Mouse (Mus musculus) embryonic facial prominence, embryonic 14.5 days (tissue): ENCODE data around the gene Calm5. TPM values are rescaled to one million over a fixed set of nuclear protein-coding genes. Genes with fewer than 3 reads are reported as not detected.
"Not testable (repeated sequence)": the region's sequence is repeated elsewhere in the genome, so short reads cannot be mapped to it uniquely, and the experiment has no call there.

ENCODE experiments used
- ATAC-seq: fragments of 200-750 bp; cut with Nextera tagmentation; 2 replicates; pipeline ENCODE4 v1.8.0; 2017; ENCODE audit warnings: low read depth, moderate number of reproducible peaks, moderate TSS enrichment
- DNase-seq: peaks from one replicate; pipeline ENCODE4 v3.0.0-alpha.2; 2015; ENCODE audit warnings: low spot score
- H3K27ac ChIP-seq: fragments of 300-500 bp; sonication (generic); replicated peaks from 2 replicates; pipeline ENCODE4 v1.5.1; 2014; ENCODE audit warnings: low read depth, mild to moderate bottlenecking, low read length, moderate library complexity
- H3K27me3 ChIP-seq: fragments of 300-500 bp; sonication (generic); replicated peaks from 2 replicates; pipeline ENCODE4 v1.6.1; 2014; ENCODE audit warnings: low read length; ENCODE audit not compliant: control insufficient read depth, insufficient read depth
- H3K36me3 ChIP-seq: fragments of 300-500 bp; sonication (generic); 2 replicates; pipeline ENCODE4 v1.6.1; 2014; ENCODE audit warnings: low read length, mixed read lengths; ENCODE audit not compliant: control insufficient read depth, insufficient read depth
- H3K4me1 ChIP-seq: fragments of 300-500 bp; sonication (generic); 2 replicates; pipeline ENCODE4 v1.6.1; 2014; ENCODE audit warnings: antibody characterized with exemption, low read length; ENCODE audit not compliant: control insufficient read depth, insufficient read depth
- H3K4me2 ChIP-seq: fragments of 300-500 bp; sonication (generic); 2 replicates; pipeline ENCODE4 v1.6.1; 2014; ENCODE audit warnings: low read depth, mild to moderate bottlenecking, low read length, moderate library complexity, mixed read lengths
- H3K4me3 ChIP-seq: fragments of 300-500 bp; sonication (generic); 2 replicates; pipeline ENCODE4 v1.5.1; 2014; ENCODE audit warnings: low read depth, mild to moderate bottlenecking, low read length
- H3K9ac ChIP-seq: fragments of 300-500 bp; sonication (generic); 2 replicates; pipeline ENCODE4 v1.6.1; 2014; ENCODE audit warnings: low read depth, mild to moderate bottlenecking, low read length, moderate library complexity, mixed read lengths
- H3K9me3 ChIP-seq: fragments of 300-500 bp; sonication (generic); 2 replicates; pipeline ENCODE4 v1.6.1; 2016; ENCODE audit warnings: low read length; ENCODE audit not compliant: control insufficient read depth
- WGBS: fragments of 180-500 bp; shearing (Covaris S2); extraction: QIAGEN DNeasy Blood & Tissue Kit; methylation state at CpG from one replicate; pipeline ENCODE4 v1.1.7; 2014; 5-methylcytosine and 5-hydroxymethylcytosine counted together
- polyA plus RNA-seq: library from polyadenylated mRNA; unstranded; fragments of >200 nt; fragmentation: Nextera tagmentation; extraction: Ambion mirVana; gene quantifications from 2 replicates; pipeline ENCODE4 v1.2.1, GENCODE M21; 2014

The Calm5 gene
- polyA plus RNA-seq, 1 experiment from 2014 or later = 0.74 TPM

GRCm38 (mm10) chr13:3825726-3826125, 28.2 kb upstream of the Calm5 start:
- Histone ChIP-seq H3K4me1 (no peaks in the 10 kb centered on the region), H3K9ac (no peak overlapping the region), H3K9me3 (no peaks in the 10 kb centered on the region), H3K36me3 (no peaks in the 10 kb centered on the region), H3K27ac (no peak overlapping the region), H3K4me3 (no peak overlapping the region), H3K4me2 (no peak overlapping the region), H3K27me3 (no peaks in the 10 kb centered on the region)
- ATAC-seq = no peak
- no peak for DNase-seq

- H3K4me3 ChIP-seq = no peak overlapping the region
- no peak overlapping the region for H3K9ac ChIP-seq
- WGBS = 69% methylated on average over 5 of the region's 5 CpGs
- no peaks in the 10 kb centered on the region for H3K36me3 ChIP-seq
- H3K4me2 ChIP-seq = no peak overlapping the region
- ATAC-seq (0 out of 2 replicates have a peak, but pooled peaks have one; percentile 53), DNase-seq (peak; percentile 39)
- H3K27me3 ChIP-seq = no peaks in the 10 kb centered on the region
- H3K27ac ChIP-seq = no peak overlapping the region
- H3K4me1 ChIP-seq = no peaks in the 10 kb centered on the region
- H3K9me3 ChIP-seq = no peaks in the 10 kb centered on the region
Observed at GRCm38 (mm10) chr13:3831546-3831945, 22.4 kb upstream of the Calm5 start.

GRCm38 (mm10) chr13:3831994-3832393, 22.0 kb upstream of the Calm5 start:
- H3K4me3 ChIP-seq = no peak overlapping the region
- WGBS = 48% methylated on average over 1 of the region's 1 CpGs
- no peaks in the 10 kb centered on the region for H3K4me1 ChIP-seq
- no peaks in the 10 kb centered on the region for H3K36me3 ChIP-seq
- H3K27ac ChIP-seq = no peak overlapping the region
- H3K9me3 ChIP-seq = no peaks in the 10 kb centered on the region
- H3K27me3 ChIP-seq = no peaks in the 10 kb centered on the region
- H3K9ac ChIP-seq = no peak overlapping the region
- DNase-seq (peak; percentile 43), ATAC-seq (peak; percentile 55; the same call in 1 of the 2 replicates)
- no peak overlapping the region for H3K4me2 ChIP-seq

GRCm38 (mm10) chr13:3832450-3832849, 21.5 kb upstream of the Calm5 start:
- Histone ChIP-seq H3K9me3 (no peaks in the 10 kb centered on the region), H3K27ac (no peak overlapping the region), H3K4me1 (no peaks in the 10 kb centered on the region), H3K4me2 (no peak overlapping the region), H3K36me3 (no peaks in the 10 kb centered on the region), H3K4me3 (no peak overlapping the region), H3K27me3 (no peaks in the 10 kb centered on the region), H3K9ac (no peak overlapping the region)
- WGBS = 52% methylated on average over 2 of the region's 2 CpGs
- no peak for ATAC-seq
- peak; percentile 13 for DNase-seq

- not testable (repeated sequence) for H3K36me3 ChIP-seq, H3K9me3 ChIP-seq, H3K4me1 ChIP-seq, H3K4me3 ChIP-seq, ATAC-seq, H3K4me2 ChIP-seq, DNase-seq, H3K27ac ChIP-seq, H3K9ac ChIP-seq, H3K27me3 ChIP-seq
Observed at GRCm38 (mm10) chr13:3833644-3834043, 20.3 kb upstream of the Calm5 start.

GRCm38 (mm10) chr13:3837312-3837807, 16.6 kb upstream of the Calm5 start, which contains the start of gene Calm4:
Gene Calm4, plus strand, starts transcription at chr13:3837757.
- not testable (repeated sequence) for H3K9me3 ChIP-seq, H3K9ac ChIP-seq, ATAC-seq, H3K4me1 ChIP-seq, DNase-seq, H3K4me3 ChIP-seq, H3K36me3 ChIP-seq, H3K27me3 ChIP-seq, H3K27ac ChIP-seq, H3K4me2 ChIP-seq

- not testable (repeated sequence) for ATAC-seq
Observed at GRCm38 (mm10) chr13:3840662-3841061, 13.3 kb upstream of the Calm5 start.

GRCm38 (mm10) chr13:3850330-3850729, 3.6 kb upstream of the Calm5 start:
- ATAC-seq (no peak), DNase-seq (no peak)
- no peak overlapping the region for H3K4me2 ChIP-seq
- 67% methylated on average over 1 of the region's 1 CpGs for WGBS
- no peak overlapping the region for H3K9ac ChIP-seq
- H3K27ac ChIP-seq = no peak overlapping the region
- H3K27me3 ChIP-seq = no peaks in the 10 kb centered on the region
- no peaks in the 10 kb centered on the region for H3K36me3 ChIP-seq
- H3K9me3 ChIP-seq = no peaks in the 10 kb centered on the region
- no peak overlapping the region for H3K4me3 ChIP-seq
- H3K4me1 ChIP-seq = no peaks in the 10 kb centered on the region

More at GRCm38 (mm10) chr13:3840662-3841061, 13.3 kb upstream of the Calm5 start:
- not testable (repeated sequence) for H3K4me1 ChIP-seq, DNase-seq, H3K9me3 ChIP-seq, H3K27ac ChIP-seq, H3K4me2 ChIP-seq, H3K27me3 ChIP-seq, H3K36me3 ChIP-seq, H3K9ac ChIP-seq, H3K4me3 ChIP-seq

GRCm38 (mm10) chr13:3854856-3855255, 883 bp downstream of the Calm5 start:
- no peaks in the 10 kb centered on the region for H3K9me3 ChIP-seq
- H3K36me3 ChIP-seq = no peaks in the 10 kb centered on the region
- DNase-seq (no peak), ATAC-seq (no peak)
- H3K9ac ChIP-seq = no peak overlapping the region
- H3K27ac ChIP-seq = no peak overlapping the region
- no peaks in the 10 kb centered on the region for H3K4me1 ChIP-seq
- no peak overlapping the region for H3K4me3 ChIP-seq
- H3K4me2 ChIP-seq = no peak overlapping the region
- H3K27me3 ChIP-seq = no peaks in the 10 kb centered on the region
- 90% methylated on average over 2 of the region's 2 CpGs for WGBS
